Mouse (Mus musculus): ENCODE results near the gene Kcnc2. TPM values are rescaled to one million over a fixed set of nuclear protein-coding genes. Genes with fewer than 3 reads are reported as not detected.

Gene Kcnc2
- polyA plus RNA-seq, 1 experiment from 2014 or later: 8.5 TPM

DNA sequence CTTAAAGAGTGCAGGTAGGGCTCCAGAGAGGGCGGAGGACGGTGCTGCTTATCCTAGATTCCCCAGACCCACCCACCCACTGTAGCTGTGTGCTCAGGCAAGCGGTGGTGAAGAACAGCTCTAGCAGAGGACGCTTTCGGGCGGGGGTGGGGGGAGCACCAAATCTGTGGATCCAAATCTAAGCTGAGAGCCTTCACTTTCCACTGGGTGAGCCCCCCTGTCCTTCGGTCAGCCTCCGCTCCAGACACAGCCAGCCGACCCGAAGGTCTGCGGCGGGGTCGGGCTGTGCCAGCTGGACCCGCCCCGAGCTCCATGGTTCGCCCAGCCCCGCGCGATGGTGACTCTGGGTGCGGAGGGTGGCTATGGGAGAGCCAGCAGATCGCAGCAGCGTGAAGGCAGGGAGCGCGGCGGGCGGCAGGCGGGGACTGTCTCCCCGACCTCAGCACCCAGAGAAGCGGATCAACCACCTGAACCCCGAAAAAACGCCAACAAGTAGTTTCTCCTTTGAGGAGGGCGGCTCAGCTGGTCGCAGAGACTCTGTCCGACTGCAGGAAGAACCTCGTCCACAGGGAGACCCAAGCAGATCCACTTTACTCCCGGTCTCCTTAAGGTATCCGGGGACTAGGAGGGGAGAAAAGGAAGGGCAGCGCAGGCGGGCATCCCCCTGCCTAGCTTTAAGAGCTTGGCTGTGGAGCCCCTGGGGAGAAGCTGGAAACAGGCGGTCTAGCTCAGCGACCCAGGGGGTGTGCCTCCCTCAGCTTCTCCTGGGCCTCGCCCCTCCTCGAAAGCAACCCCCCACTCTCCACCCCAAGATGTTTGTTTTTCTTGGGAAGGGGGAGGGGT lies 761 bp upstream of the Kcnc2 start:
- WGBS: under 1% methylated on average over 43 of the region's 43 CpGs

DNA sequence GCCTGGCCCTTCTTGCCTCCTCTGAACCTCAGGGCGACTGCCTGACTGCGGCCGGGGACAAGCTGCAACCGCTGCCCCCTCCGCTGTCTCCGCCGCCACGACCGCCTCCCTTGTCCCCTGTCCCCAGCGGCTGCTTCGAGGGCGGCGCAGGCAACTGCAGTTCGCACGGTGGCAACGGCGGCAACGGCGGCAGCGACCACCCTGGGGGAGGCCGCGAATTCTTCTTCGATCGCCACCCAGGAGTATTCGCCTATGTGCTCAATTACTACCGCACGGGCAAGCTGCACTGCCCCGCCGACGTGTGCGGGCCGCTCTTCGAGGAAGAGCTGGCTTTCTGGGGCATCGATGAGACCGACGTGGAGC lies 863 bp downstream of the Kcnc2 start:
- 0 out of 2 replicates have a peak, but pooled peaks cover 7% of the 10 kb centered on the region for H3K4me1 ChIP-seq (ENCODE audit: control insufficient read depth, insufficient read depth, low read length)
- peak overlapping the region; percentile 85 for H3K9ac ChIP-seq (ENCODE audit: low read depth, low read length)
- peak overlapping the region; percentile 64 for H3K4me3 ChIP-seq (ENCODE audit: low read depth, low read length)
- H3K36me3 ChIP-seq (ENCODE audit: control insufficient read depth, insufficient read depth, low read length): no peaks in the 10 kb centered on the region
- under 1% methylated on average over 36 of the region's 36 CpGs for WGBS
- peak; percentile 18 for ATAC-seq
- no peaks in the 10 kb centered on the region for H3K9me3 ChIP-seq (replicated peaks; ENCODE audit: control insufficient read depth, low read length, poor library complexity, severe bottlenecking)
- H3K27me3 ChIP-seq (ENCODE audit: control insufficient read depth, insufficient read depth, low read depth, low read length): no peaks in the 10 kb centered on the region; the same call in 1 of the 2 replicates
- H3K4me2 ChIP-seq (ENCODE audit: low read length): peak overlapping the region; percentile 92
- no peak overlapping the region for H3K27ac ChIP-seq (ENCODE audit: low read length)

More for the DNA sequence above, 761 bp upstream of the Kcnc2 start:
- ATAC-seq: peak; percentile 78
- H3K4me3 ChIP-seq (ENCODE audit: low read depth, low read length): peak overlapping the region; percentile 64
- peak overlapping the region; percentile 63 for H3K27ac ChIP-seq (ENCODE audit: low read length)
- H3K36me3 ChIP-seq (ENCODE audit: control insufficient read depth, insufficient read depth, low read length): no peaks in the 10 kb centered on the region
- peak overlapping the region; percentile 92 for H3K4me2 ChIP-seq (ENCODE audit: low read length)
- H3K27me3 ChIP-seq (ENCODE audit: control insufficient read depth, insufficient read depth, low read depth, low read length): no peaks in the 10 kb centered on the region; the same call in 1 of the 2 replicates
- 0 out of 2 replicates have a peak, but pooled peaks cover 7% of the 10 kb centered on the region for H3K4me1 ChIP-seq (ENCODE audit: control insufficient read depth, insufficient read depth, low read length)
- H3K9me3 ChIP-seq (replicated peaks; ENCODE audit: control insufficient read depth, low read length, poor library complexity, severe bottlenecking): no peaks in the 10 kb centered on the region
- peak overlapping the region; percentile 85 for H3K9ac ChIP-seq (ENCODE audit: low read depth, low read length)

DNA sequence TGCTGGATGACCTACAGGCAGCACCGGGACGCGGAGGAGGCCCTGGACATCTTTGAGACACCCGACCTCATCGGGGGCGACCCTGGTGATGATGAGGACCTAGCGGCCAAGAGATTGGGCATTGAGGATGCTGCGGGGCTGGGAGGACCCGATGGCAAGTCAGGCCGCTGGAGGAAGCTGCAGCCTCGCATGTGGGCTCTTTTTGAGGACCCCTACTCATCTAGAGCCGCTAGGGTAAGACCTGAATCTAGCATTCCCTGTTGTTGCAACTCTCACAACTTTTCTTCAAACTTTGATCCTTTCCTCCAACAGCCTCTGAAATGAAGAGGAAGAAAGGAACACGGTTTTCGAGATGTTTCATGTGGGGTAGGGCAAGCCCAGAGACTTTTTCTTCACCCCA lies 1.2 kb downstream of the Kcnc2 start:
- no peaks in the 10 kb centered on the region for H3K36me3 ChIP-seq (ENCODE audit: control insufficient read depth, insufficient read depth, low read length)
- no peaks in the 10 kb centered on the region; the same call in 1 of the 2 replicates for H3K27me3 ChIP-seq (ENCODE audit: control insufficient read depth, insufficient read depth, low read depth, low read length)
- no peaks in the 10 kb centered on the region for H3K9me3 ChIP-seq (replicated peaks; ENCODE audit: control insufficient read depth, low read length, poor library complexity, severe bottlenecking)
- no peak for ATAC-seq
- peak overlapping the region; percentile 64 for H3K4me3 ChIP-seq (ENCODE audit: low read depth, low read length)
- H3K9ac ChIP-seq (ENCODE audit: low read depth, low read length): peak overlapping the region; percentile 85
- no peak overlapping the region for H3K27ac ChIP-seq (ENCODE audit: low read length)
- peak overlapping the region; percentile 92 for H3K4me2 ChIP-seq (ENCODE audit: low read length)
- 0 out of 2 replicates have a peak, but pooled peaks cover 7% of the 10 kb centered on the region for H3K4me1 ChIP-seq (ENCODE audit: control insufficient read depth, insufficient read depth, low read length)
- WGBS: 15% methylated on average over 14 of the region's 14 CpGs

DNA sequence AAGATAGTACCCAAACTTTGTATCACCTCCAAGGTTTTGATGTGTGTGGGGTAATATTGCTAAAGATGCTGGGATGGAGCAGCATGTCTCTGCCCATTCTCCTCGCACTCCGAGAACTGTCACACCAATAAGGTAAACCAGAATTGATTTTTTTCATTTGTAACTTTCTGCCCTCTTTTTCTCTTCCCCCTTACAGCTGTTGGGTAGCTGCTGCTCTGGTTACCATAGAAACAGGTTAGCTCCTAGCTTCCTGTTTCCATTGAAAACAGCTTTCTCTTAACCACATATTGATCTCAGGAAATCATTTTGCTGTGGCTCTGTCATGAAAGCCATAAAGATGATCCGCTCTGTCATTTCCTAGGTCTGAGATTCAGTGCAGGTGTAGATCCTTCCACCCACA lies 7.1 kb downstream of the Kcnc2 start:
- Histone ChIP-seq H3K27ac (ENCODE audit: low read length) (peak overlapping the region; percentile 60), H3K4me3 (ENCODE audit: low read depth, low read length) (no peak overlapping the region), H3K9ac (ENCODE audit: low read depth, low read length) (no peak overlapping the region), H3K27me3 (ENCODE audit: control insufficient read depth, insufficient read depth, low read depth, low read length) (no peaks in the 10 kb centered on the region), H3K4me1 (ENCODE audit: control insufficient read depth, insufficient read depth, low read length) (no peaks in the 10 kb centered on the region), H3K9me3 (replicated peaks; ENCODE audit: control insufficient read depth, low read length, poor library complexity, severe bottlenecking) (no peaks in the 10 kb centered on the region), H3K36me3 (ENCODE audit: control insufficient read depth, insufficient read depth, low read length) (no peaks in the 10 kb centered on the region), H3K4me2 (ENCODE audit: low read length) (0 out of 2 replicates have a peak overlapping the region, but pooled peaks have one; percentile 3)
- 50% methylated on average over 3 of the region's 3 CpGs for WGBS
- ATAC-seq: peak; percentile 76; the same call in 1 of the 2 replicates

DNA sequence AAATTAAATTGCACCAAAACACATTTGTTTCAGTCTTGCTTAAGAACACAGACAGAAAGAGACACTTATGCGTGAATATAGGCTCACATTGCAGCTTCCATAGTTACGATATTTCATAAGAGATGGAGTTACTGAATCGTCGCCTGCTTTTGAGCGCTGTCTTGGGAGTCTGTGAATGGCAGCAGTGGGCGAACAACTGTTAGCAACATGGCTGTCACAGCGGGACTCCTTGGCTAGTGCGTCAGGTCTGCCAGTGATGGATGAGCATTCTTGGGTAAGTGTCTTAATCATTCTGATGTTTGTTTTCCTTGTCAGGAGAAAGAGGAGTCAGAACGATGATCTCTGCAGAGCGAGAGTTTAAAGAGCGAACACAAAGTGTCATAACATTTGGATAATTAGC lies 44.2 kb downstream of the Kcnc2 start:
- WGBS: 62% methylated on average over 11 of the region's 11 CpGs
- Histone ChIP-seq H3K27me3 (ENCODE audit: control insufficient read depth, insufficient read depth, low read depth, low read length) (no peaks in the 10 kb centered on the region), H3K4me2 (ENCODE audit: low read length) (no peak overlapping the region), H3K4me3 (ENCODE audit: low read depth, low read length) (no peak overlapping the region), H3K27ac (ENCODE audit: low read length) (no peak overlapping the region), H3K36me3 (ENCODE audit: control insufficient read depth, insufficient read depth, low read length) (no peaks in the 10 kb centered on the region), H3K9ac (ENCODE audit: low read depth, low read length) (no peak overlapping the region), H3K4me1 (ENCODE audit: control insufficient read depth, insufficient read depth, low read length) (no peaks in the 10 kb centered on the region), H3K9me3 (replicated peaks; ENCODE audit: control insufficient read depth, low read length, poor library complexity, severe bottlenecking) (no peaks in the 10 kb centered on the region)
- no peak for ATAC-seq

DNA sequence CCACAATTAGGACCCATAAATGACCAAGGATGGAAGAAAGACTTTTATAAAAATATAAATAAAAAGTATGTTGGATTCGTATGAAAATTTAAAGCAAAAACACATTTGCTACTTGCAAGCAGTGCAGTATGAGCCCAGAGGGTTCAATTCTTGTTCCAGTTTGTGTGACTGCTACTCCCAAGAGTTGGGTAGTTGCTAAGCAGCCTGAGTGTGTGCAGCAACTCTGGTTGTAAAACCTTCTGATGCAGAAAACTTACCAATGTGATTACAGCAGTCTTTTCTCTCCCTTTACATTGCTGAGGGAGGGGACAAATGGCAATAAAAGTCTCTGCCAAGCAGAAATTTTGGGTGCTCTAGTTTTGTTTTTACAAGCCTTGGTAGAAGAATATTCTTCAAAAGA lies 46.9 kb downstream of the Kcnc2 start:
- no peak overlapping the region for H3K27ac ChIP-seq (ENCODE audit: low read length)
- no peak overlapping the region for H3K4me2 ChIP-seq (ENCODE audit: low read length)
- 95% methylated on average over 1 of the region's 1 CpGs for WGBS
- no peaks in the 10 kb centered on the region for H3K36me3 ChIP-seq (ENCODE audit: control insufficient read depth, insufficient read depth, low read length)
- H3K4me1 ChIP-seq (ENCODE audit: control insufficient read depth, insufficient read depth, low read length): no peaks in the 10 kb centered on the region
- no peaks in the 10 kb centered on the region for H3K27me3 ChIP-seq (ENCODE audit: control insufficient read depth, insufficient read depth, low read depth, low read length)
- H3K4me3 ChIP-seq (ENCODE audit: low read depth, low read length): no peak overlapping the region
- H3K9ac ChIP-seq (ENCODE audit: low read depth, low read length): no peak overlapping the region
- H3K9me3 ChIP-seq (replicated peaks; ENCODE audit: control insufficient read depth, low read length, poor library complexity, severe bottlenecking): no peaks in the 10 kb centered on the region
- no peak for ATAC-seq

DNA sequence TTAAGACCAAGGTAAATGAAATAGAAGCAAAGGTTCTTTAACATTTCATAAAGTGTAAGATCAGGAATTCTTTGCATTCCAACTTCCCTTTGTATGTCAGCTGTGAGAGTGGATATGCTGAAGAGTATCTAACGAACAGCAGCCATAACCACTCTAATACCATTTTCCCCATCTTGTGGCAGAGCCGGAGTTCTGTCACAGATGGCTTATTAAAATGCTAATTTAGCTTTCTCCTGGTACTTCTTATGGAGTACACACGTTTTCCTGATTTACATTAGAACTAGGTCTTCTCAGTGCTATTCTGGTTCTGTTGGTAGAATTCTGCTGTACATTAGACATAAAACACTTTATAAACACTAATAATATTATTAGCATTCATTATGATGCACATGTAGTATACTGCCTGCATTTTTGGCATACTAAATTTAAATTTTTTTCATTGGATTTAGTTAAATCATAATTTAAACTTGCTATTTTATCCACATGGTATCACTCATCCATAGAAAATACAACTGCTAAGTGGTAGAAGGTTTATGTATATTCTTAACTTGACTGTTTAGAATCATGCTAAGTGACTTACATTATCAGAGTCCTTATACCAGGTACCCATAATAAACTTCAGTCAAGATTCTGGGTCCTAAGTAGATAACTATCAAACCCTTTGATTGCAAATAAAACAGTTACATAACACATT lies 86.9 kb downstream of the Kcnc2 start:
- Histone ChIP-seq H3K27me3 (ENCODE audit: control insufficient read depth, insufficient read depth, low read depth, low read length) (no peaks in the 10 kb centered on the region), H3K4me2 (ENCODE audit: low read length) (no peak overlapping the region), H3K4me1 (ENCODE audit: control insufficient read depth, insufficient read depth, low read length) (no peaks in the 10 kb centered on the region), H3K9ac (ENCODE audit: low read depth, low read length) (no peak overlapping the region), H3K36me3 (ENCODE audit: control insufficient read depth, insufficient read depth, low read length) (no peaks in the 10 kb centered on the region), H3K27ac (ENCODE audit: low read length) (no peak overlapping the region), H3K4me3 (ENCODE audit: low read depth, low read length) (no peak overlapping the region), H3K9me3 (replicated peaks; ENCODE audit: control insufficient read depth, low read length, poor library complexity, severe bottlenecking) (no peaks in the 10 kb centered on the region)
- 0 out of 2 replicates have a peak, but pooled peaks have one; percentile 17 for ATAC-seq
- 15% methylated on average over 3 of the region's 3 CpGs for WGBS

DNA sequence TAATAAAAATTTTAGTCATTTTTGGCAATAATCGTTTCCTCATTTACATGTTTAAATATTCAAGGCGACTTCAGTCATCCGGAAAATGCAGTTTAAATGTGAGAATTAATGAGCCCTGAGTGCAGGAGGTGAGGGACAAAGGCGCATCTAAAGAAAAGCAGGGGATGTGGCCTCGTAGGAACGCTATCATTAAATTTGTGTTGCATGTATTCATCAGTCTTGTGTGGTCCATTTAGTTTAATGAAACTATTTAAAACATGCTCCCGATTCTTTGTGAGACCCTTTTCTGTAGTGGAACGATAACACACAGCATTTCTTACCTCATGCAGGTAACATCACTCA lies 87.4 kb downstream of the Kcnc2 start:
- no peaks in the 10 kb centered on the region for H3K36me3 ChIP-seq (ENCODE audit: control insufficient read depth, insufficient read depth, low read length)
- H3K4me3 ChIP-seq (ENCODE audit: low read depth, low read length): no peak overlapping the region
- no peak overlapping the region for H3K9ac ChIP-seq (ENCODE audit: low read depth, low read length)
- WGBS: 44% methylated on average over 8 of the region's 8 CpGs
- no peaks in the 10 kb centered on the region for H3K27me3 ChIP-seq (ENCODE audit: control insufficient read depth, insufficient read depth, low read depth, low read length)
- H3K27ac ChIP-seq (ENCODE audit: low read length): no peak overlapping the region
- no peak for ATAC-seq
- H3K4me1 ChIP-seq (ENCODE audit: control insufficient read depth, insufficient read depth, low read length): no peaks in the 10 kb centered on the region
- no peaks in the 10 kb centered on the region for H3K9me3 ChIP-seq (replicated peaks; ENCODE audit: control insufficient read depth, low read length, poor library complexity, severe bottlenecking)
- no peak overlapping the region for H3K4me2 ChIP-seq (ENCODE audit: low read length)

DNA sequence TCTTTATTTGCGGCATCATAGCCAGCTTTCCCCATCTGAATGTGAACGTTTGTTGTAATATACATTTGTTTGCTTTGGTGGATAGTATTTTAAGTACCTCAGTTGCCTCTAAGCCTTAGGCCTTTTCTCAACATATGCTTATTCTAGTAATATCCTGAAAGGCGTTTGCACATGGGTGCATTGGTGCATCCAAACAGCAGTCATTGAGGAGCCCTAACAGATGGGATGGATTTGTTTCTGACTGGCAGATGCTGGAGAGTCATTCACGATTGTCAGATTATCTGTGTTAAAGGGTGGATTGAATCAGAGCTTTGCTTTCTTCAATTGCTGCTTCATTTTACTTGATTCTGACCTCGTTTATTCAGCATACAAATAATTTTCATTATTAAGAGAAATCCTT lies 89.8 kb downstream of the Kcnc2 start:
- no peaks in the 10 kb centered on the region for H3K27me3 ChIP-seq (ENCODE audit: control insufficient read depth, insufficient read depth, low read depth, low read length)
- H3K9me3 ChIP-seq (replicated peaks; ENCODE audit: control insufficient read depth, low read length, poor library complexity, severe bottlenecking): 0 out of 2 replicates have a peak, but pooled peaks cover 3% of the 10 kb centered on the region
- no peak overlapping the region for H3K4me2 ChIP-seq (ENCODE audit: low read length)
- H3K9ac ChIP-seq (ENCODE audit: low read depth, low read length): no peak overlapping the region
- no peak for ATAC-seq
- no peaks in the 10 kb centered on the region for H3K36me3 ChIP-seq (ENCODE audit: control insufficient read depth, insufficient read depth, low read length)
- H3K27ac ChIP-seq (ENCODE audit: low read length): no peak overlapping the region
- H3K4me3 ChIP-seq (ENCODE audit: low read depth, low read length): no peak overlapping the region
- WGBS: 59% methylated on average over 5 of the region's 5 CpGs
- no peaks in the 10 kb centered on the region for H3K4me1 ChIP-seq (ENCODE audit: control insufficient read depth, insufficient read depth, low read length)
